Mouse (Mus musculus) G1E (cell line): Measurements from ENCODE around the gene Apobec3. TPM values are rescaled to one million over a fixed set of nuclear protein-coding genes. Genes with fewer than 3 reads are reported as not detected.

ENCODE experiments used
- ATAC-seq: 2 replicates; pipeline ENCODE4 v1.8.0; 2016; ENCODE audit warnings: mild to moderate bottlenecking; ENCODE audit not compliant: insufficient number of reproducible peaks, poor library complexity, low FRiP score, severe bottlenecking; ENCODE audit errors: extremely low read depth
- DNase-seq: peaks from one replicate; pipeline ENCODE4 v3.0.0; 2012; ENCODE audit warnings: low spot score
- H3K27me3 ChIP-seq: 2 replicates; pipeline ENCODE4 v1.6.1; 2012; ENCODE audit warnings: mild to moderate bottlenecking, low read length, inconsistent platforms; ENCODE audit not compliant: insufficient read depth
- H3K36me3 ChIP-seq: replicated peaks from 2 replicates; pipeline ENCODE3; 2012; ENCODE audit warnings: mild to moderate bottlenecking, inconsistent platforms
- H3K4me1 ChIP-seq: 2 replicates; pipeline ENCODE4 v1.6.1; 2012; ENCODE audit warnings: low read depth, low read length, inconsistent platforms, mixed read lengths; ENCODE audit not compliant: insufficient read depth
- H3K4me3 ChIP-seq: 2 replicates; pipeline ENCODE4 v1.5.1; 2012; ENCODE audit warnings: low read depth, mild to moderate bottlenecking, inconsistent platforms, low read length, moderate library complexity, mixed read lengths
- H3K9me3 ChIP-seq: replicated peaks from 2 replicates; pipeline ENCODE4 v1.6.1; 2012; ENCODE audit warnings: inconsistent platforms
- CTCF ChIP-seq: IDR thresholded peaks from 2 replicates; pipeline ENCODE4 v1.5.1; 2012; ENCODE audit warnings: low read depth, low read length, inconsistent platforms, mixed read lengths
- GATA1 ChIP-seq: IDR thresholded peaks from 2 replicates; pipeline ENCODE4 v1.6.1; 2012; ENCODE audit warnings: borderline replicate concordance, low read length, inconsistent platforms, mixed read lengths
- GATA2 ChIP-seq: IDR thresholded peaks from 2 replicates; pipeline ENCODE4 v1.6.1; 2012; ENCODE audit warnings: low read depth, low read length, inconsistent platforms, borderline replicate concordance
- POLR2AphosphoS5 ChIP-seq: IDR thresholded peaks from 2 replicates; pipeline ENCODE4 v1.6.1; 2012; ENCODE audit warnings: low read depth, low read length, inconsistent platforms; ENCODE audit not compliant: insufficient replicate concordance
- TAL1 ChIP-seq: conservative IDR thresholded peaks from 2 replicates; pipeline ENCODE4 v1.6.1; 2012; ENCODE audit warnings: low read depth, low read length, inconsistent platforms, mixed read lengths
- polyA plus RNA-seq: library from polyadenylated mRNA; stranded (reverse); fragments of >175 nt; gene quantifications from 2 replicates; pipeline ENCODE4 v1.2.3, GENCODE M21; 2012
- total RNA-seq, 2 experiments: library from RNA; stranded (forward) in 1 of 2; stranded (reverse) in 1 of 2; fragments of 200-1000 nt in 1 of 2; fragments of >200 nt in 1 of 2; fragmentation: Nextera tagmentation in 1 of 2; gene quantifications; 2 replicates each; pipeline ENCODE4 v1.2.3; 2014 to 2017

Apobec3 gene
- total and polyA plus RNA-seq, 3 experiments = 2.6 to 97.1 (median 39.8) TPM

DNA sequence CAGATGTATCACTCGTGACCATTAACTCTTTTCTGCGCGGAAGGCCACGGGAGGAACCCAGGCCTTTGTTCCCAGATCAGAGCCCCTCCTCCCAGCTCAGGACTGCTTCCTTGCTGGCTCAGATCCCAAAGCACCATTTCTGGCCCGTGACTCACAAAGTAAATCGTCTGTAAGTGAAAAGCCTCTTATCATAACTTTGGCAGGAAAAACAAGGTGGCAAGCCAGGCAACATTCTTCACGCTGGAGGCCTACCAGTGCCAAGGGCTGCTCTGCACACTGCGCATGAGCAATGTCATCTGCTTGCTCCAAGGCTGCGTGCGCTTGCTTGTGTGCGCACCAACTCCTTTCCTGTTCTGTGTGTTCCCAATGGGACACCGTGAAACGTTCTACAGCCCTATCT lies 12.1 kb upstream of the Apobec3 start:
- Histone ChIP-seq H3K4me3 (no peak overlapping the region), H3K9me3 (no peaks in the 10 kb centered on the region), H3K27me3 (peaks cover 33% of the 10 kb centered on the region), H3K36me3 (no peaks in the 10 kb centered on the region), H3K4me1 (peaks cover 3% of the 10 kb centered on the region; the same call in 1 of the 2 replicates)
- ATAC-seq = no peak
- TF ChIP-seq TAL1 (no peak), CTCF (no peak), GATA2 (no peak), GATA1 (no peak), POLR2AphosphoS5 (no peak)
- no peak for DNase-seq

DNA sequence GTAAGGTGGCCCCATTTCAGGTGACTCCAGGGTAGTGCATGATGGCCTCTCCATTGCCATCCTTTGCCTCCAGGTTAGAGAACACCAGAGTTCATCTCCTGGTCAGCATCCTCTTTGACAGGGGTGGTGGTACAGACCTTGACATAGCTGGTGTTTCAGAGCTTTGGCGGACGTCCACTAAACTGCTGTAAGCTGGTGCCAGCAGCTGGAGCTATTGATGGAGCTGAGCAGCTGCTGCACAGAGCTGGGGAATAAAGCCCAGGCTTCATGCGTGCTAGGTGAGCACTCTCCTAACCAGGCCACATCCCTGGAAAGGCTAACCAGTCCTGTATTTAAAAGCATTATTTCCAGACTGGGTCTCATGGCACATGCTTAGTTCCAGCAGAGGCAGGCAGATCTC lies 11.0 kb upstream of the Apobec3 start:
- Histone ChIP-seq H3K27me3 (peaks cover 31% of the 10 kb centered on the region), H3K9me3 (no peaks in the 10 kb centered on the region), H3K36me3 (no peaks in the 10 kb centered on the region), H3K4me3 (no peak overlapping the region), H3K4me1 (peaks cover 3% of the 10 kb centered on the region; the same call in 1 of the 2 replicates)
- no peak for ATAC-seq
- DNase-seq = no peak
- TF ChIP-seq CTCF (no peak), POLR2AphosphoS5 (no peak)

GRCm38 (mm10) chr15:79882623-79883267 lies 8.7 kb upstream of the Apobec3 start:
- H3K4me3 ChIP-seq = no peak overlapping the region
- TF ChIP-seq POLR2AphosphoS5 (no peak), CTCF (no peak), GATA1 (no peak), GATA2 (no peak), TAL1 (no peak)
- ATAC-seq (no peak), DNase-seq (no peak)
- peaks cover 28% of the 10 kb centered on the region for H3K27me3 ChIP-seq
- no peaks in the 10 kb centered on the region for H3K9me3 ChIP-seq
- H3K36me3 ChIP-seq = no peaks in the 10 kb centered on the region
- H3K4me1 ChIP-seq = peaks cover 3% of the 10 kb centered on the region; the same call in 1 of the 2 replicates

GRCm38 (mm10) chr15:79883352-79883822 lies 8.1 kb upstream of the Apobec3 start:
- Histone ChIP-seq H3K4me1 (peaks cover 3% of the 10 kb centered on the region; the same call in 1 of the 2 replicates), H3K9me3 (no peaks in the 10 kb centered on the region), H3K36me3 (no peaks in the 10 kb centered on the region), H3K27me3 (peaks cover 28% of the 10 kb centered on the region), H3K4me3 (peak overlapping the region; percentile 37; the same call in 1 of the 2 replicates)
- DNase-seq (peak; percentile 27), ATAC-seq (no peak)
- TF ChIP-seq POLR2AphosphoS5 (no peak), CTCF (no peak), GATA2 (no peak), GATA1 (no peak), TAL1 (no peak)

- peaks cover 25% of the 10 kb centered on the region for H3K27me3 ChIP-seq
- DNase-seq (no peak), ATAC-seq (no peak)
- no peaks in the 10 kb centered on the region for H3K36me3 ChIP-seq
- no peaks in the 10 kb centered on the region for H3K9me3 ChIP-seq
- no peak for TF ChIP-seq GATA1
- TF ChIP-seq CTCF = no peak
- no peak for TF ChIP-seq GATA2
- no peak for TF ChIP-seq TAL1
- no peak for TF ChIP-seq POLR2AphosphoS5
- H3K4me3 ChIP-seq = no peak overlapping the region
- H3K4me1 ChIP-seq = peaks cover 3% of the 10 kb centered on the region; the same call in 1 of the 2 replicates
Measured at GRCm38 (mm10) chr15:79884820-79885219, 6.6 kb upstream of the Apobec3 start.

GRCm38 (mm10) chr15:79892213-79892541 lies 718 bp downstream of the Apobec3 start:
- ATAC-seq (peak; percentile 40; the same call in 1 of the 2 replicates), DNase-seq (peak; percentile 38)
- Histone ChIP-seq H3K4me3 (peak overlapping the region; percentile 76), H3K9me3 (no peaks in the 10 kb centered on the region), H3K4me1 (peaks cover 41% of the 10 kb centered on the region), H3K36me3 (peaks cover 6% of the 10 kb centered on the region), H3K27me3 (no peaks in the 10 kb centered on the region)
- TF ChIP-seq GATA1 (no peak), TAL1 (no peak), POLR2AphosphoS5 (no peak), CTCF (no peak), GATA2 (no peak)
